Mouse (Mus musculus): ENCODE measurements at regions not wholly inside any gene's neighbourhood (a gene's known extent, or its start where the extent isn't known, plus 50 kb on each side); places are given as distances from the start of the nearest gene placed in this dataset.

DNA sequence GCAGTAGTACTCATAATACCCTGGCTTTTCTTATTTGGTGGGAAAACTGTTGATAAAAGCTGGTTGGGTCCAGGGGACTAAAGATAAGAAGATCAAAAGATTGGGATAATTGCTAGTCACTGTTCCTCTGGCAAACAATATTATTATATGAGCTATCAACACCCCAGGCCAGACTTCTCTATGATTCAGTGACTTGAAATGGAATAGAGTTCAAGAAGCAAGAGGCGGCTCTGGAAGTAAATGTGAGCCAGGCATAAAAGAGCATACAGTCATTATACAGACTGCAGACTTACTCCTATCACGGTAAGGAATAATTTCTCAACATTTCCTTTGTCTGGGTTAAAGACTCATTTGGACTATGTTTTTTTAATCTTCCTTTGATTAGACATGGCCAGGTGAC, 278.5 kb upstream of the Acvr2a start:
- in situ Hi-C loops (cut with MboI, MseI), result no loop called here

DNA sequence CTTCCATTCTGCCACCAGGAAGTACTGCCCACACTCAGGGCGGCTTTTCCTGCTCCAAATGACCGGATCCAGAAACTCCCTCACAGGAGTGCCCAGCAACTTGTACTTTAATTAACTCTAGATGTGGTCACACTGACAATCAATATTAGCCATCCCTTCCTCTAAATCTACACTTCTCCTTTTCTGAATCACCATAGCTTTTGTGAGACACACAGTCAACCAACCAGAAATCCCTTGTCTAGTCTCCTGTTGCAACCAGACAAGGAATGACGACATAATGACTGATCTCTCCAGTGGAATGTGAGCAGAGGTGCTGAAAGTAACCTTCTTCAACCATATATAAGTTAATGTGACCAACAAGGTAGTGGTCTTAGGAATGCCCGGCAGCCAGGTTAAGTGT, 277.0 kb upstream of the Acvr2a start:
- in situ Hi-C loops (cut with MboI, MseI), result no loop called here

DNA sequence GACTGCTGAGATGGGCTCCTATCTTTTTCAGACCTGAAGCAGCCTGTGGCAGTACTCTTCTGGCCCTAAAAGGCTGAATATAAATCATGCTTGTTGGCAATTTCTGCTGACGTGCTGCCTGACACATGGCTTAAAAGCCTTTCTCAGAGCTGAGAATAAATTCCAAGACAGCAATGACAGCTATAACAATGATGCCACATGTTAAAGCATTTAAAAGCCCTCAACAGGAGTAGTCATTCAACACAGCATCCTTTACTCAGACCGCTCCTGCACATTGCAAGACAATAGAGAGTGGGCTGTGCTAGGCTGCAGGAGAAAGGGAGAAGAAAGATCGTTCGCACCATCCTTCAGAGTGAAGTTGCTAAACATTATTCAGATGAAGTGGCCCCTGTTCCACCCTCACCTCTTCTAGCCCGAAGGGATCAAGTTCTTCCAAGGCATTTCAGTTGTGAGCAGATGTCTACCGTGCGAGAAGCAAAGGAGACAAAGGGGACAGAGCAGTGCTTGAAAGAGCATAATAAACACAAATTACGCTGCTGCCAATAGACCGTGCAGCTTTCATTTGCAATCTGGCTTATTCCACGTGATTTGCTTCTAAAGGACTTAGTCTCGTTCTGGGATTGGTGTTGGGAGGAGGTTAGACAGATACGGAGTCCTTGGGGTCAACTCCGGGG, 275.1 kb upstream of the Acvr2a start:
- in situ Hi-C loops (cut with MboI, MseI), result no loop called here

DNA sequence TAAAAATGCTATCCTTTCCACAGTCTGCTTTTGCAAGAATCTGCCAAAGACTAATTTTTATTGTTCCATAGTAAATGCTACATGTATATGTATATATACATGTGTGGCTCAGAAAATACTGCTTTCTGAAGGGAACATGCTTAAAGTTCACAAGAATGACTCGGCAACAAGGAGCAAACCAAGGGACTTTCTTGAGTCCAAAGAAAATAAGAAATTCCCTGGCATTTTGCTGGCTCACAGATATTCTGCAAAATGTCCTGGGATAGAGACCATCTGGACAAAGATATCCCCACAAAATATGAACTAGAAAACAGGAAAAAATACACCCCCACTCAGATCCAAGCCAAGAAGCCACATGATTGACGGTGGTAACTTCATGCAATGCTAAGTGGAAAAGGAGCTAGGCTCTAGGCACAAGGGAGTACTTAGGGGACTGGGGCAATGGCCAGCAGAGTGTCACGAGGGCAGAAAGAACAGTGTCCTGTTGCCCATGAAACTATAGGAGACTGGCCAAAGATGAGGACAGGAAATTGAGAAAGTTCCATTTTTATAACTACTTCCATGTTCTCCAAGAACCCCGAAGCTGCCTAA, 274.3 kb upstream of the Acvr2a start:
- in situ Hi-C loops (cut with MboI, MseI), result no loop called here

DNA sequence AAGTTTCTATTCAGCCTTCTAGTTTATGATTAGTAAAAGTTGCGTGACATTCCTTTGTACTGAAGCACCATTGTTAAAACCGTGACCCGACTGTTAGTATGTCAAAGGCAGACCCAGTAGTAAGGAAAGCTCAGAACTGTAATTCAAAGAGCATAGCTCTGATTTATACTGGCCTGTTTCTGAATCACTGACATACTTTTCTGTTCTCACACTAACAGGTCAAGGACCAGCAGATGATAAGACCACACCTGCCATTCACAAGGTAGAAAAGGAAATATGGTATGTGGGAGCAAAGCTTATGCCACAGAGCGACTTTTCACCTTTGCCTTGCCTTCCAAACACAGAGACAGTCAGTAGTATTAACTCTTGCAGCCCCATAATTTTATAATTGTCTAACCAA, 269.5 kb upstream of the Acvr2a start:
- in situ Hi-C loops (cut with MboI, MseI), result no loop called here

DNA sequence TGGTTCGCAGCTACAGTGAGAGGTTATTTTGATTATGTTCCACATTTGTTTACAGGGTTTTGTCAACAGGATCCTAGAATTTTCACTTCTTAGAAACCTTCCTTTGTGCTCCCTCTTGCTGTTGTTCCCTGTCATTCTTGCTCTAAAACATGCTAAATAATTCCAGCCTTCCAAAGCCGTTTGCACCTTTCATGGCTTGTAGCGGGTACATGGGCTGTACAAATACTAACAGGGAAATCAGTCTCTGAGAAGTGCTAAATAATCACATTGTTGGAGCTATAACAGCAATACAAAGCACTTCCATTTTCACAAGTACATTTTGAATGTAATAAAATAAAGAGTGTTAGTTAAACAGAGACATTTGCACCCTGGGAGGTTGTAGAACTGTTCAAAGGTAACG, 268.8 kb upstream of the Acvr2a start:
- in situ Hi-C loops (cut with MboI, MseI), result no loop called here

DNA sequence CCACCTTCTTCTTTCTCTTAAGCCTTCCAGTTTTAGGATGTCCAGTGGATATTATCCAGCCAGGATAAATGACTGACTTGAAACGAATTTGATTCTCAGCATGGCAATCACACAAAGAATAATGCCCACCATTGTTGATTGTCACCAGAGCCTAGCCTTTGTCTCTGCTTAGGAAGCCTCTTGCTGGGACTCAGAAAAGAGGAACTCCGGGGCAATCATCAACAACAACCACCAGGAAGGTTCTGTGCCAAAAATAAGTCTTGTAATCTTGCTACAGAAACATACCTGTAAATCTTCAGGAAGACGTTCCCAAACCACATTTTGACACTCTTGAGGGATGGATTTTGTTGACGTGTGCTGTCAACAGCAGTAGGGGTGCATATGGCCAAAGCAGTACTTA, 268.2 kb upstream of the Acvr2a start:
- in situ Hi-C loops (cut with MboI, MseI), result no loop called here

DNA sequence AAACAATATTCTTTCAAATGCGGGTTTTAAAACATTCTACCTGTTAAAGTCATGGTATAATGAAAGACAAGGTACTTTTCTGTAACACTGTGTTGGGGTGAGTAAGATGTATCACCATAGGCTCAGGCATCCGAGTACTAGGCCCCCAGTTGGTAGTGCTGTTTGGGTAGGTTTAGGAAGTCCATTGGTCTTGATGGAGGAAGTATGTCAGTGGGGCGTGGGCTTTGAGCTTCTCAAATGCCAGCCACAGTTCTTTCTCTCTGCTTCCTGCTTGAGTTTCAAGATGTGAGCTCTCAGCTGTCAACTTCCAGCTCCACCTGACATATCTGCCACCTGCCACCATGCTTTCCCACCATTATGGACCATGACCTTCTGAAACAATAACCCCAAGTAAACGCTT, 267.7 kb upstream of the Acvr2a start:
- in situ Hi-C loops (cut with MboI, MseI), result no loop called here

DNA sequence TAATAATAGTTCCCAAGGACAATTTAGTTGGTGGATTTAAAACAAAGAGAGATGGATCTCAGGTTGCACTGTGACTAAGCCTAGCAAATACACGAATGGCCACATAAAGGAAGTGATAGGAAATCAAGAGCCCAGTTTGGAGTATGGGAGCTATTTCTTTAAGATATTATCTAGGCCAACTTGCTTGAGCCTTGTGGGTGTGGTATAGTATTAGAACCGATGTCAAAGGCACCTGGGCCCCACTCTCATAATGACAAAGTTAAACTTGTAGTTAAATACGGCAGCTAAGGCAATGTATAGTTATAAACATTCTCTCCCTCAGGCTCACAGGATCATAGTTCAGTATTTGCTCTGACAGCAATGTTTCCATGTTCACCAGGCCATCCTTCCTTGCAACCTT, 257.3 kb upstream of the Acvr2a start:
- in situ Hi-C loops (cut with MboI, MseI), result loop anchor here (5.0 kb wide), 1 partner anchor 51 kb away; no protein-coding TSS in a partner anchor

DNA sequence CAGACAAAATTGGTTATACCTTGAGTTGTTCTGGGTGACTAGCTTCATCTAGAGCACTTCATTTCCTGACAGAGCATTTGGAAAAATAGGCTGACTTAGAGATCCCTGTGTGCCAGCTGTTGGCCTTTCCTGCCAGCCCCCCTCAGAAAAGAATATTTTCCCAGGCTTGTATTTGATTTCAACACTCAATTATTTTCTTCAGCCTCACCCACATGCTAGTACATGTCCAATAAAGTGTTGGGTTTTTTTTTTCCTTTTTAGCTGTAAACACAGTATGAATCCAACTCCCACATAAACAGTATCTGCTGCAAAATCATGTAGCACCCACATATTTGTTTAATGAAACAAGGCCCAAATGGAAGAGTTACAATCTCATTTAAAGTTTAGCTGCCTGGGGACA, 256.8 kb upstream of the Acvr2a start:
- in situ Hi-C loops (cut with MboI, MseI), result loop anchor here (5.0 kb wide), 1 partner anchor 50 kb away; no protein-coding TSS in a partner anchor

DNA sequence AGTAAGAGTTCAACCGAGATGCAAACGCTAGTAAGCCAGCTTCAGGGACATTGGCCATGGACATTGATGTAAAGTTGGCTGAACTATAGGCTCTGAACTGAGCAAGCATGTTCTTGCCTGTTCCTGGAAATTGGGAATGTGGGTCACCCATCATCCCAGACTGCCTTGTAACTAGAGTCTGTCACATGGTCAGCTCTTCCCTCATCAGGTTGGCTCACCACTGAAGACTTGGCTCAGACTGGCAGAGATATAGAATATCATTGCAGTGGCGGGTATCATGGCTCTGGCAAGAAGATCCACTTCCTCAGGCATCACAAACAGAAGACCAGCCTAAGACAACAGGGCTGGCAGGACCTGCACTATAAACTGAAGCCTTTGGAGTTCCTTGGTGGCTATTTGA, 255.3 kb upstream of the Acvr2a start:
- in situ Hi-C loops (cut with MboI, MseI), result loop anchor here (5.0 kb wide), 1 partner anchor 49 kb away; no protein-coding TSS in a partner anchor

DNA sequence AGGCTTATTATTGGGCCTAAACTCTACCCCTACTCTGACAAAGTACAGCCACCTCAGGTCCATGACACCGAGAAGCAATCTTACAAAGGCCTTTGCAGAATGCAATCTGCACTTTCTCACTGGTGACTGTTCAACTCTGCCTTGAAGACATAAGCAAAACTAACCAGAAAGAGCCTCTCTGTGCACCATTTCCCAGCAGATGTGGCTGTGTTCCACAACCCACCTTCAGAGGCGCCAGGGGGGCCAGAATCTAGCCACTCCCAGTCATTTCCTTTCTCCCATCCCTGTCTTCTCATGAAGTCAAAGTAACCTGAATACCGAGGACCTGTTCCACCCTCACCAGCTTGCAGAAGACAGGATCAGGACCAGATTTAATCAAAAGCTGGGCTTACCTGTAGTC, 250.3 kb upstream of the Acvr2a start:
- in situ Hi-C loops (cut with MboI, MseI), result no loop called here

DNA sequence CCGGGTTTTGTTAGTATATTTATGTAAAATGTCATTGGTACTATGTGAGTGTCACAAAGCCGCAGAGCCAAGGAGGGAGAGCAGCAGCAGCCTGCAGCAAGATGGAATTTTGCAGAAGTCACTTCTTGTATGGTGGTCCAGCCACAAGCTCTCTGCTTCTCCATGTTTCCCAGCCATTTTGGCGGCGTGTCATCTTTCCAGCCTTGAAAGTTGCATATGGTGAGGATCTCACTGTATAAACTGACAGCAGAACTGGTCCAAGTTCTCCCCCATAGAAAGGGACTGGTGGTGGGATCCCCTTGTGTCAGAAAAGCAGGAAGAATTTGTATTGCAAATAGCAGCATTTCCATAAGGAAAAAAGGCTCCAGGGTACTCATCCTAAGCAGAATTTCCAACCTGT, 249.7 kb upstream of the Acvr2a start:
- in situ Hi-C loops (cut with MboI, MseI), result no loop called here

DNA sequence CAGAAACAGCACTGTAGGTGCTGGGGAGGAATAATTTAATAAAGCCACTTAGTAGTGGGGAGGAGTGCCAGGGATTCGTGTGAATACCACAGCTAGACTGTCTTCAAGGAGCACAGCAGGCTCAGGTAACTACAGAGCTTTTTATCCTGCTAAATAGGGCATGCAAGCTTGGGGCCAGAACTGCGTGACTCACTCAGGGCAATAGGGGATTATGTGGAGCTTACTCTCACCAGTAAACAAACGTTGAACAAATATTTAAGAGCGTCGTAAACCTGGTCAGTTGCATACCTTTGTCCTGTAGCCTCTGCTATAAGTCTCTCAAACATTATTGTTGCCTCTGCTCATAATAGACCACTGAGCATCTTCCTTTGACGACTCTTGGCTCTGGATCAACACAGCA, 246.0 kb upstream of the Acvr2a start:
- in situ Hi-C loops (cut with MboI, MseI), result no loop called here

DNA sequence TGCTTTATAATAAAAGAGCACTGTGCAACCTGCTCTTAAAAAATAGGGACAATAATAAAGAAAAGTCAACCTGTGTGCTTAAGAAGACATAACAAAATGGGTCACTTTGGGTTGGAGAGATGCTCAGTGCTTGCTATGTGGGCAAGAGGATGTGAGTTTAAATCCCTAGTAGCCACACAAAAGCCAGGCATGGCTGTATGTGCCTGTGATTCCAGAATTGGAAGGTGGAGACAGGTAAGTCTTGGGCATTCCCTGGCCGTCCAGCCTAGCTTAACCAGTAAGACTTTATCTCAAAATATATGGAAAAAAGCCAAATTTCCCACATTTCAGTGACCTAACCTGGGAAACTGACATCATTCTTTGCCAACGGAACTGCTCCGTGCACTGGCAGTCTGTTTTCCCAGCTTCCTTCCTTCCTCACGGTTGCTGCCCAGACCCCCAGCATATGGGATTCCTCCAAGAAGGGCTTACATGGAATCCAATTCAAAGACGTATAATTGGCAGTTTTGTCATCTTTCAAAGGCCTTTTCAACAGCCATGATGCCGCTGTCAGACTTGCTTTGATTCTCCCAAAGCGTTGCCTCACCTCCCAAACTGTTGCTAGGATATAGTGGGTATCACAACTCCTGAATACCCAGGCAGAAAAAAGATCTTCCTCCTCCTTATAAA, 227.6 kb upstream of the Acvr2a start:
- in situ Hi-C loops (cut with MboI, MseI), result no loop called here

DNA sequence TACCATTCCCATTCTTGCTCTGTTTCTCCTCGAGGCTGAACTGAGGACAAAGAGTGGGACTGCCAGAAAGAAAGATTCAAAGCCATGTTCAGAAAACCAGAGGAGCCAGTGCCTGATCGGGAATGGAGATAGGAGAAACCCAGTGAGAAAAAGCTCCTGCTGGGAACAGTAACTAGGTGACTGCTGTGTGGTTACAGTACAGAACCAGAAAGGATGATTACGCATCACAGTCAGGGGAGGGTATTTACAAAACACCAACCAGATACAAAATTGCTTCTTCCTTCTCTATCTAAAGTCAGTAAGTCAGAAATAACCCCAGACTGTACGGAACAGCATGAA, 227.1 kb upstream of the Acvr2a start:
- in situ Hi-C loops (cut with MboI, MseI), result no loop called here

DNA sequence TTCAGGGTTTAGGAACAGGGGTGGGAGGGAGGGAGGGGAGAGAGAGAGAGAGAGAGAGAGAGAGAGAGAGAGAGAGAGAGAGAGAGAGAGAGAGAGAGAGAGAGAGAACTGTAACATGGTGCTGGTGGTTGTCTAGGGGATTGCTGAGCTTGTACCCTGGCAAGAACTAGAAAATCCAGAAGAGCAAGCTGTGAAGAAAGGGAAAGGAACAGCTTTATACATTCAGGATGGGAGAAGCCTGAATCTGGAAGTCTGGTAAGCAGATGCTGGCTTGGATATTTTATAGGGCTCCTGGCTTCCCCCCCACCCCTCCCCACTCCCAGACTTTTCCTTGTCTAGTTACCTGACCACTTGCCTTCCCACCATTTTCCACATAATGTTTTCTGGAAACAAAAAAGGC, 224.2 kb upstream of the Acvr2a start:
- in situ Hi-C loops (cut with MboI, MseI), result no loop called here

DNA sequence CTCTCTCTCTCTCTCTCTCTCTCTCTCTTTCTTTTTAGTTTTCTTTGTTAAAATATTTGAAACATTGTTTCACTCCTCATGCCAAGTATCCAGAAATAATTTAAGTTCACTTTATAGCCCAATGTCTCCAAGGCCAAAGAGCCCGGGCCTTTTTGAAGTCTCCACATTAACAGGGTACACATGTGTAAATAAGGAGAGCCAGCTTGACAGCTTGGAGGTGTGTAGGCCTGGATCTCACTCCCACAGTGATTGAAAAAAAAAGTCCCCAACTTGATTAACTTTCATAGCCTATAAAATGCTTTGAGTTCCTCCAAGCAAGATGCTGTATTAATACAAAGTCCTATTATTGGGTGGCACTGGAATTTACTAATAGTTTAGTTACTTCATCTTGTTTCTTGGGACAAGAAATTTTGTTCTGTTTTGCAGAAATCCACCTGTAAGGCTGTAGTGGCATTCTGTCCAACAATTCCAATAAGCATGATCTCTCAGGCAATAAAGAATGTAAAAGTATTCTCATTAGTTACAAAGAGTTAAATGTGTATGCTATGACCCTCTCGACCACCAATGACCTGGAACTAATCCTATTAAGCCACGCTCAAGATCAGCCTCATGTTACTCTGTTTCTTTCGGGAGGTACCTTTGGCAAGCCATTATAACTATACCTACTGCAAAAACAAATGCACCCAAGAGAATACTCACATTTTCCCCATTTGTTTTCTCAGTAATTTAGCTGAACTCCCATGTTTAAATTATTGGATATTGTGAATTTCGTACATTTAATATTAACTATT, 215.9 kb upstream of the Acvr2a start:
- in situ Hi-C loops (cut with MboI, MseI), result no loop called here

DNA sequence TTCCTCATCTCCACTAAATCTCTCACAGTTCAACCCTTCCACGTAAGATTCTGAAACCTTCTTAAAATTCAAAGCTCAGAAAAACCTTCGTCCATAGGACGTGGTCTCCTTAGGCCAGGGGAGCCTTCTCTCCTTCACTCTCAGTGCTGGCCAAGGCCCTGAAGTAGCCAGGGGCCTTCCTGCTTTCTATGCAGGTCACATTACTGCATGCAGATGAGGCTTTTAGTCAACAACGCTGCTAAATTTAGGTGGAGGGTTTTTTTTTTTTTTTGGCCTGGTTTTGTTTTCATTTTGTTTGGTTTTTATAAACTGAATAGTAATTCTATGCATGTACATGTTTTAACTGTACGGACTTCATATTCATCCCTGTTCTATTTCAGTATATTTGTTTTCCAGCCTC, 214.5 kb upstream of the Acvr2a start:
- in situ Hi-C loops (cut with MboI, MseI), result no loop called here

DNA sequence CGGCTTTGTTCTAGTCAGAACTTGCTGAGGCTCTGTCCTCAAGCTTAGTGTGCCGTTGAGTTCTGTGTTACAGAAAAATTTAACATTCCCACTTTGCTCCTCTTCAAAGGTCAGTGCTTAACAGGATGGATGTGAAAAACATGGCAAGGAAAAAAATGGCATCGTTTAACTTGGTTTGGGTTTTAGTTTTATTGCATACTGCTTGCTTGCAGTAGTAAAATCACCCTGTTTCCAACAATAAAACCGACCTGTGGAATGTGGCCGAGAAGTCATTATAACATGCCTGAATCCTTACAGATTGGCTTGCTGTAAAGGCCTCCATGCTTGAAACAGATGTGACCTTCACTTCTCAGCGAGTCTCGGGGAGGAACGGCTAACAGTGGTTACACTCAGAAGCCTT, 212.1 kb upstream of the Acvr2a start:
- in situ Hi-C loops (cut with MboI, MseI), result no loop called here

DNA sequence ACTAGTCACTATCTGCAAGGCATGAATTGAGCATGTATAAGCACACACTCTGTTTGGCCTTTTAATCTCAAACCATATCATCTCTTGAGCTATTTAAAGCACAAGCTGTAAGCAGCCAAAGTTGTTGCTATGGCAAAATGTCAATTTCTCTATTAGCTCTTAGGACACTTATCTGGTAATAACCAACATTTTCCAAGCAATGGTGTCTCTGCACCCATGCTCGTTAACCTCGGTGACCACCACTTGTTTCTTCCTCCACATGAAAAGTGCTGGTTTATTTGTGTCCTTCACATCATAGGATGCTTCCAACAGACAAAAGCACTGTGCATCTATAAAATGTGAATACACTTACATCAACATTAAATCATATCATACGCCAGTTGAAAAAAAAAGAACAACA, 204.4 kb upstream of the Acvr2a start:
- in situ Hi-C loops (cut with MboI, MseI), result loop anchor here (5.0 kb wide), 1 partner anchor 52 kb away; no protein-coding TSS in a partner anchor

DNA sequence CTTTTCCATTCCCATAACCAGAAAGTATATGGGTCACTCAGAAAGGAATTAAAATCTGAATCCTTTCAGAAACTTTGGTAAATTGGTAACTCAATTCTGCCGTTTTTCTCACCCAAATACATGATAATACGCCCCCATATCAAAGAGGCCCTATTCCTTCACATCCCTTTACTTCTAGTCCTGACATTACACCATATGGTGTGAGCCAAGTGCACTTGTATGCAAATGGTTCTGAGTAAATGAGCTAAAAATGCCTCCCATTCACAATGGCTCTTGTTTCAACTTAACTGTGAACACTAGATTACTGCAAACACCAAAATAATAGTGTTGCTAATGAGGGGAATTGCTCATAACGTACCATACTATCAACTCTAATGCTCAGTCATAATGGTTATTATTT, 201.7 kb upstream of the Acvr2a start:
- in situ Hi-C loops (cut with MboI, MseI), result no loop called here

Data from T-helper 1 cell (primary cell).